Mouse (Mus musculus) retina, embryonic 14.5 days (tissue): ENCODE measurements around the gene Gm14085.

Experiments
- DNase-seq: peaks from one replicate; pipeline ENCODE4 v3.0.0-alpha.2; 2015; ENCODE audit warnings: low spot score

The Gm14085 gene

DNA sequence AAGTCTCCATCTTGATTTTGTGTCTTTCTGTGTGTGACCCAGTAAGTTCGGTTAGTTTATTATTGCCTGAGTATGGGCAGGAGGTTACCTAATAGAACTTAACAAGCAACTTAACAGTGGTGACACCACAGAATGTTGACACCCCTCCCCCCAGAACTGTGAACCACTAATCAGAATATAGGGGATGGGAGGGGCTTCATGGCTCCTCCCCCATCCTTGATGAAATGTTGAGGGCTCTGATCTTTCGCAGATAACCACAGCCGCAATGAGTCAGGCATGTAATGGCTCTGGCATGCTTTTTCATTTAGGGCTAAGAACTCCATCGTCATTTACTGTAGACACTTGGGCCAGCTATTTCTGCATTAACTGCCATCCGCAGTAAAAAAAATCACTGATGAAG lies 76.5 kb downstream of the Gm14085 start:
- DNase-seq: no peak

DNA sequence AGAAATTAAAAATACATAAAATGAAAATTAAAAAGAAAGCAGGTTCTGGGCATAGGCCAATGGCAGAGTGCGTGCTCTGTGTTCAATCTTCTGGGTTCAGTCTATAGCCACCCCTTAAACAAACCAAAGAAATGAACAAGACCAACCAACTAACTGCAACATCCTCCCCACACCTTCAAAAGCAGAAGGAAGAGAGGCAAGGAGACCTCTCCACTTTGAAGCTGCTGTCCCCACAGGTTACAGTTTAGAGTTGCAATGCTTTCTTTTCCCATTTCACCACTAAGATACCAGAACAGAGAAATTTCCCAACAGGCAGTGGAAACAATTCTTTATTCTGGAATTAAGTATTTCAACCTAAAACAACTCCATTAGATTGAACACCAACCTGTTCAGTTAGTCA lies 77.5 kb downstream of the Gm14085 start:
- no peak for DNase-seq

- DNase-seq: peak; percentile 76
Observed at GRCm38 (mm10) chr2:122569439-122569838, 84.7 kb downstream of the Gm14085 start.

- no peak for DNase-seq
Observed at GRCm38 (mm10) chr2:122570430-122570829, 85.7 kb downstream of the Gm14085 start.

DNA sequence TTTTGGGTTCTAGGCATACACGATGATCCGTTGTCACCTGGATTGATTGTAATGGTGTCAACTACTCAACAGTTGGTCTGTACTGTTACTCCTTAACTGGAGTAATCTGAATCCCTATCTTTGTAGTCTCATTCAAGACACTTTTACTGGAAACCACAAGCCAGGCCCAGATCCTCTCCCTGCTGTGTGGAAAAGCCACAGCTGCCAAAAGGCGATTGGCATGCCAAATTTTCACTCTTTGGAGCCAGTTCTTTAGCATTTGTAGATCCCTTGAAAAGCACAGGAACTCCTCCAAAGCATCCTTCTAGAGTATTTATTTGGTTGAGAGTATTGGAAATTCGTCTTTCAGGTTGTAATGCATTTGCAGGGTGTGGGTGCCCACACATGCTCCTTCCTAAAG lies 86.6 kb downstream of the Gm14085 start:
- DNase-seq: no peak

GRCm38 (mm10) chr2:122572438-122572837 lies 87.7 kb downstream of the Gm14085 start:
- DNase-seq: no peak

DNA sequence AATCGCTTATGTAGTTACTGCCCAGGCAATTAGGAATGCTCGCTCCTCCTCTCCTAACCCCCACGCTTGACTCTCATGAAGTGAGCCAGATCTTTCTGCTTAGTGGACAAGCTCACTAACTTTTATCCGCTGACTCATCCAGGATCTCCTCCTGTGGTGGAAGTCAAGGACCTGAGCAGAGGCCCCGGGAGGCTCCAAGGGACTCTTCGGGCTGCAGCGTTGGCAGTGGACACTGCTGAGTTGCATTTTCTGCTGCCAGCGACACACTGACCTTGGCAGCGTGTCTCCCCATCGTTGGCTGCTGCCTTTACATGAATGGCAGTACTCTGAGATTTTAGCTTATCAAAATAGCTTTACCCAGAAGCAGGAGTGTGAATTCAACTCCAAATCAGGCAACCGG lies 90.7 kb downstream of the Gm14085 start:
- no peak for DNase-seq

DNA sequence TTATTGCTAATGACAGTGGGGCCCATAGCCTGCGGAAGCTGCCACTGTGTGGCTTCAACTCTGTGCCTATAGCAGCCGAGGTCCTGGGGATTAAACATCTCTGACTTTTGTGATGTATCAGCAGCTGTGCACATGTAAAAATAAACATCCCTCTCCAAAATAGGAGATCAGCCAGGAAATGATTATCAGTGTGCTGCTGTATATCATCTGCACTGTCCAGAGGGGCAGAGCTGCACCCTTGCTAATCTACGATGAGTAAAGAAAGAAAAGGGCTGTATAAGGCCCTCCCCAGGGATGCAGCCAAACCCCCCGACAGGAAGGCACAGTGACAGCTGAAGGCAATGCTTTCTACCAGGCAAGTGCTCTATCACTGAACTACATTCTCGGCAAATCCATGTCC lies 91.6 kb downstream of the Gm14085 start:
- DNase-seq: no peak

GRCm38 (mm10) chr2:122577316-122577715 lies 92.6 kb downstream of the Gm14085 start:
- DNase-seq: no peak
